Mouse (Mus musculus) G1E (cell line): ENCODE data around the gene Capn11.

Source experiments
- CTCF ChIP-seq: IDR thresholded peaks from 2 replicates; pipeline ENCODE4 v1.5.1; 2012; ENCODE audit warnings: low read depth, low read length, inconsistent platforms, mixed read lengths
- GATA1 ChIP-seq: IDR thresholded peaks from 2 replicates; pipeline ENCODE4 v1.6.1; 2012; ENCODE audit warnings: borderline replicate concordance, low read length, inconsistent platforms, mixed read lengths
- GATA2 ChIP-seq: IDR thresholded peaks from 2 replicates; pipeline ENCODE4 v1.6.1; 2012; ENCODE audit warnings: low read depth, low read length, inconsistent platforms, borderline replicate concordance
- POLR2AphosphoS5 ChIP-seq: IDR thresholded peaks from 2 replicates; pipeline ENCODE4 v1.6.1; 2012; ENCODE audit warnings: low read depth, low read length, inconsistent platforms; ENCODE audit not compliant: insufficient replicate concordance
- TAL1 ChIP-seq: conservative IDR thresholded peaks from 2 replicates; pipeline ENCODE4 v1.6.1; 2012; ENCODE audit warnings: low read depth, low read length, inconsistent platforms, mixed read lengths

DNA sequence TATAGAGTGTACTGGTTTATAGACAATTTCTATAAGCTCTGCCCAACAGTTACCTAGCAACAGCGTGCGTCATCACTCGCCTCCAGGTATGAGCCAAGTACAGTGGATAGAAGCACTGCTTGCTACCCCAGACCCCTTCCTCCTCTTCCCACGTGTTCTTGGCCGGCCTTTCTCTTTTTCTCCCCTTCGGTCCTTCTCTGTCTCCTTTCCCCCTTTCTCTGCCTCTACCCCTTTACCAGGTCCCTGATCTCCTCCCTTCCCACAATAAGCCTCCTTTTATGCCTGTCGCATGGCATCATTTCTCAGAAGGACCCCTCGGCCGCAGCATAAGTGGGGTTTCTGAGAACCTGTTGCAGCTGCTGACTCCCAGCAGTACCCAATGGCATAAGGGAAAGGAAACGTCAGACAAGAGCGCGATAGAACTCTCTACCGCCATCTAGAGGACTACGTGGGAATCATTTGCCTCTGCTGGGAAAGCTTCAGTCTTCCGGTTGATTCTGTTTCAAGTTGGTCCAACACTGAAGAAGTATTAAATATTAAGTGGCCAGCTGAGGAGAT, 32.5 kb downstream of the Capn11 start:
- TF ChIP-seq CTCF: peak; percentile 96
- TF ChIP-seq GATA1: no peak
- no peak for TF ChIP-seq TAL1
- no peak for TF ChIP-seq POLR2AphosphoS5
- no peak for TF ChIP-seq GATA2
